Mouse (Mus musculus) embryonic facial prominence, embryonic 10.5 days (tissue): ENCODE results near the gene H2-Q6. TPM values are rescaled to one million over a fixed set of nuclear protein-coding genes. Genes with fewer than 3 reads are reported as not detected.
"Not testable (repeated sequence)": the region's sequence is repeated elsewhere in the genome, so short reads cannot be mapped to it uniquely, and the experiment has no call there.

Experiments used
- DNase-seq: peaks from one replicate; pipeline ENCODE4 v3.0.0-alpha.2; 2017; ENCODE audit warnings: low spot score
- H3K27ac ChIP-seq: fragments of 300-500 bp; sonication (generic); replicated peaks from 2 replicates; pipeline ENCODE4 v1.5.1; 2016; ENCODE audit warnings: mild to moderate bottlenecking
- H3K27me3 ChIP-seq: fragments of 300-500 bp; sonication (generic); replicated peaks from 2 replicates; pipeline ENCODE4 v1.6.1; 2016; ENCODE audit warnings: low read depth, mild to moderate bottlenecking; ENCODE audit not compliant: poor library complexity, severe bottlenecking
- H3K36me3 ChIP-seq: fragments of 300-500 bp; sonication (generic); replicated peaks from 2 replicates; pipeline ENCODE4 v1.6.1; 2016; ENCODE audit warnings: mild to moderate bottlenecking, moderate library complexity
- H3K4me1 ChIP-seq: fragments of 300-500 bp; sonication (generic); 2 replicates; pipeline ENCODE4 v1.6.1; 2016
- H3K4me3 ChIP-seq: fragments of 300-500 bp; sonication (generic); 2 replicates; pipeline ENCODE4 v1.5.1; 2016; ENCODE audit warnings: mild to moderate bottlenecking, moderate library complexity
- H3K9me3 ChIP-seq: fragments of 300-500 bp; sonication (generic); 2 replicates; pipeline ENCODE4 v1.6.1; 2016; ENCODE audit warnings: mild to moderate bottlenecking
- WGBS: fragments of 180-500 bp; shearing (Covaris S2); methylation state at CpG from one replicate; pipeline ENCODE4 v1.1.7; 2016; 5-methylcytosine and 5-hydroxymethylcytosine counted together
- polyA plus RNA-seq: library from polyadenylated mRNA; unstranded; fragments of >200 nt; fragmentation: Nextera tagmentation; extraction: Ambion mirVana; gene quantifications from 2 replicates; pipeline ENCODE4 v1.2.1, GENCODE M21; 2016

The H2-Q6 gene
- polyA plus RNA-seq, 1 experiment from 2014 or later: 1.5 TPM

GRCm38 (mm10) chr17:35438885-35439284, 14.2 kb downstream of the H2-Q6 start, which contains the start of gene H2-Q7:
H2-Q7 (plus strand) TSS chr17:35439155.
- H3K36me3 ChIP-seq: not testable (repeated sequence)
- 2% methylated on average over 18 of the region's 18 CpGs for WGBS
- H3K27ac ChIP-seq: peak within 1 kb of the TSS; percentile 65

GRCm38 (mm10) chr17:35439295-35439747, 14.7 kb downstream of the H2-Q6 start:
- H3K36me3 ChIP-seq: not testable (repeated sequence)
- WGBS: 1% methylated on average over 48 of the region's 48 CpGs
- H3K27ac ChIP-seq: peak overlapping the region; percentile 65

More at GRCm38 (mm10) chr17:35438885-35439284, 14.2 kb downstream of the H2-Q6 start, which contains the start of gene H2-Q7:
- Histone ChIP-seq H3K4me3 (peak within 1 kb of the TSS; percentile 59), H3K27me3 (peaks cover 40% of the 10 kb centered on the region)
- DNase-seq: peak; percentile 77
- not testable (repeated sequence) for H3K9me3 ChIP-seq, H3K4me1 ChIP-seq

GRCm38 (mm10) chr17:35439925-35440645, 15.4 kb downstream of the H2-Q6 start:
- H3K4me3 ChIP-seq: peak overlapping the region; percentile 59; the same call in 1 of the 2 replicates
- H3K27me3 ChIP-seq: peaks cover 40% of the 10 kb centered on the region
- peak; percentile 27 for DNase-seq
- H3K9me3 ChIP-seq, H3K4me1 ChIP-seq, H3K36me3 ChIP-seq, H3K27ac ChIP-seq: not testable (repeated sequence)
- WGBS: 44% methylated on average over 27 of the region's 27 CpGs

More at GRCm38 (mm10) chr17:35439295-35439747, 14.7 kb downstream of the H2-Q6 start:
- H3K4me1 ChIP-seq, H3K9me3 ChIP-seq: not testable (repeated sequence)
- Histone ChIP-seq H3K4me3 (peak overlapping the region; percentile 59), H3K27me3 (peaks cover 40% of the 10 kb centered on the region)
- peak; percentile 60 for DNase-seq

GRCm38 (mm10) chr17:35442376-35442775, 17.7 kb downstream of the H2-Q6 start:
- WGBS: 91% methylated on average over 2 of the region's 2 CpGs
- not testable (repeated sequence) for DNase-seq, H3K9me3 ChIP-seq, H3K4me1 ChIP-seq, H3K36me3 ChIP-seq, H3K27ac ChIP-seq, H3K4me3 ChIP-seq
- H3K27me3 ChIP-seq: peaks cover 32% of the 10 kb centered on the region

GRCm38 (mm10) chr17:35444510-35444909, 19.9 kb downstream of the H2-Q6 start:
- 85% methylated on average over 2 of the region's 2 CpGs for WGBS
- H3K36me3 ChIP-seq, H3K27ac ChIP-seq, H3K9me3 ChIP-seq, H3K4me3 ChIP-seq, H3K4me1 ChIP-seq, DNase-seq: not testable (repeated sequence)
- peaks cover 14% of the 10 kb centered on the region for H3K27me3 ChIP-seq

- WGBS: no CpG with 5 or more reads among the region's 1 CpGs
Observed at GRCm38 (mm10) chr17:35458247-35458646, 33.6 kb downstream of the H2-Q6 start.

GRCm38 (mm10) chr17:35460513-35461341, 36.1 kb downstream of the H2-Q6 start:
- H3K4me3 ChIP-seq, H3K9me3 ChIP-seq, H3K4me1 ChIP-seq, H3K27ac ChIP-seq, H3K27me3 ChIP-seq, DNase-seq, H3K36me3 ChIP-seq: not testable (repeated sequence)
- 56% methylated on average over 3 of the region's 9 CpGs for WGBS

More at GRCm38 (mm10) chr17:35458247-35458646, 33.6 kb downstream of the H2-Q6 start:
- H3K27ac ChIP-seq, H3K4me1 ChIP-seq, H3K9me3 ChIP-seq, H3K4me3 ChIP-seq, H3K27me3 ChIP-seq, DNase-seq, H3K36me3 ChIP-seq: not testable (repeated sequence)

- not testable (repeated sequence) for H3K9me3 ChIP-seq, H3K36me3 ChIP-seq, H3K4me3 ChIP-seq, H3K27ac ChIP-seq
- peak; percentile 71 for DNase-seq
- 6% methylated on average over 8 of the region's 8 CpGs for WGBS
- Histone ChIP-seq H3K4me1 (peaks cover 13% of the 10 kb centered on the region), H3K27me3 (peaks cover 25% of the 10 kb centered on the region)
Observed at GRCm38 (mm10) chr17:35465651-35466050, 41.0 kb downstream of the H2-Q6 start.

- DNase-seq, H3K36me3 ChIP-seq, H3K9me3 ChIP-seq, H3K27ac ChIP-seq, H3K4me3 ChIP-seq: not testable (repeated sequence)
- H3K4me1 ChIP-seq: peaks cover 15% of the 10 kb centered on the region
- H3K27me3 ChIP-seq: peaks cover 52% of the 10 kb centered on the region
- WGBS: 68% methylated on average over 3 of the region's 3 CpGs
Observed at GRCm38 (mm10) chr17:35468936-35469335, 44.3 kb downstream of the H2-Q6 start.

- Histone ChIP-seq H3K4me3 (peak within 1 kb of the TSS; percentile 60), H3K27me3 (peaks cover 55% of the 10 kb centered on the region), H3K27ac (no peak within 1 kb of the TSS), H3K36me3 (no peaks in the 10 kb centered on the region), H3K9me3 (no peaks in the 10 kb centered on the region), H3K4me1 (peaks cover 15% of the 10 kb centered on the region)
- WGBS: 2% methylated on average over 80 of the region's 80 CpGs
- peak; percentile 42 for DNase-seq
Observed at GRCm38 (mm10) chr17:35469842-35470751, 45.4 kb downstream of the H2-Q6 start, which contains the start of gene H2-Q10. H2-Q10 (plus strand) TSS chr17:35470089.
